Mouse (Mus musculus): ENCODE data around the gene Ostm1. TPM values are rescaled to one million over a fixed set of nuclear protein-coding genes. Genes with fewer than 3 reads are reported as not detected.

The Ostm1 gene
- polyA plus RNA-seq, 1 experiment from 2014 or later, result 102 TPM

DNA sequence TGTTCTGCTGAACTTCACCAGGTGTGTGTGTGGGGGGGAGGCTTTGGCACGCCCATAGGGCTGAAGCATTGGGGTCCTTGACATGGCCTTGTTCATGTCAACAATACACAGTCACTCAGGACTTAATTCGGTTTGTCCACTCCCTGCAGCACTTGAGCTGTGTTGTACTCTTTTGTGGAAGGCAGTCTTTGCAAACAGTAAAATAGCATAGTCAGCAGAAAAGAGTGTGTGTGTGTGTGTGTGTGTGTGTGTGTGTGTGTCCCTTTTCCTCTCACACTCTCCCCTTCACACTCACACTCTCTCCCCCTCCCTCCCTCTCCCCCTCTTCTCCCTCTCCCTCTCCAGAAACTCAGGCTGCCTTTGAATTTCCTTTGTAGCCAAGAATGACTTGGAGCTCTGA, 34.7 kb downstream of the Ostm1 start:
- no peak for DNase-seq (ENCODE audit: low spot score)

DNA sequence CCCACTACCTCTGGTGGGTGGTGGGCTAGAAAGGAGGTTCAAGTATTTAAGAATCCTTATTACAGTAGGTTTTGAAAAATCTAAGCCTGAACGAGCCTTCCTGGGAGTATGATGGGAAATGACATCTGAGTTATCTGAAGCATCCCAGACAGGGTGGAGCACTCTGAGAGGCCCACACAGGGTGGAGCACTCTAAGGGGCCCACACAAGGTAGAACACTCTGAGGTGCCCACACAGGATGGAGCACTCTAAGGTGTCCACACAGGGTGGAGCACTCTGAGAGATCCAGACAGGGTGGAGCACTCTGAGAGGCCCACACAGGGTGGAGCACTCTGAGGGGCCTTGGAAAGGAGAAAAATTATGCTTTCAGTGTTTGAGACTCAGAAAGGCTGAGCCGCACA, 42.3 kb downstream of the Ostm1 start:
- DNase-seq (ENCODE audit: low spot score), result no peak

DNA sequence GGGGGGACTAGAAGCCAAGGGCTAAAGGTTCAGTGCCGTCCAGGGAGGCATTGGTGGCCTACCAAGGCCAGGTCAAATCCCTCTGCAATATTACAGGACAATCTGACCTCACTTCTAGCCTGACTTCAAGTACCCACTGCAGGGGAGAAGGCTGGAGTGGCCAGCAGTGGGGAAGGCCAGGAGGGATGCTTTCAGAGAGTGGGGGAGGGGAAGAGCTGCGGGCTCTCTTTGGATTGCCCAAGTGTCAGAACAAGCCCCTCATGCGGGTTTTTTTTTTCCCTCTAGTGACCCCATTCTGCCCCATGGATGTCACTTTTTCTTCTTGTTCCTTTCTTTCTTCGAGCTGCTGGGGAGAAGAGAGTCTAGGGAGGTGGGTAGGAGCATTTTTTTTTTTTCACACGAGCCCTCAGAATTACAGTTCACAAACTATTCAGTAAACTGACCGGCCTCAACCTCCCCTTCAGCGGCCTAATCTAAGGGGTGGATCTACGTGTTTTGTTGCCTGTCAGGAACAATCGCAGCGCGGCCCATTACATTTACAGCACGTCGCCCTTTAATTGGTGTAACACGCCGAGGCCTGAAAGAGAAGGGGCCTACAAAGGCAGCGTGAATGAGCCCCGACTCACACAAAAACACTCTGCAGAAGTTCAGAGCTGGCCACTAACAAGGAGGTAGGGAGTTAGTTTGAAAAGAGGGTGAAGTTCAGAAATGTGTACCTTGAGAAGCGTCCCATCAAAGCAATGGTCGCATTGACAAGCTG, 47.2 kb downstream of the Ostm1 start:
- DNase-seq (ENCODE audit: low spot score), result no peak

DNA sequence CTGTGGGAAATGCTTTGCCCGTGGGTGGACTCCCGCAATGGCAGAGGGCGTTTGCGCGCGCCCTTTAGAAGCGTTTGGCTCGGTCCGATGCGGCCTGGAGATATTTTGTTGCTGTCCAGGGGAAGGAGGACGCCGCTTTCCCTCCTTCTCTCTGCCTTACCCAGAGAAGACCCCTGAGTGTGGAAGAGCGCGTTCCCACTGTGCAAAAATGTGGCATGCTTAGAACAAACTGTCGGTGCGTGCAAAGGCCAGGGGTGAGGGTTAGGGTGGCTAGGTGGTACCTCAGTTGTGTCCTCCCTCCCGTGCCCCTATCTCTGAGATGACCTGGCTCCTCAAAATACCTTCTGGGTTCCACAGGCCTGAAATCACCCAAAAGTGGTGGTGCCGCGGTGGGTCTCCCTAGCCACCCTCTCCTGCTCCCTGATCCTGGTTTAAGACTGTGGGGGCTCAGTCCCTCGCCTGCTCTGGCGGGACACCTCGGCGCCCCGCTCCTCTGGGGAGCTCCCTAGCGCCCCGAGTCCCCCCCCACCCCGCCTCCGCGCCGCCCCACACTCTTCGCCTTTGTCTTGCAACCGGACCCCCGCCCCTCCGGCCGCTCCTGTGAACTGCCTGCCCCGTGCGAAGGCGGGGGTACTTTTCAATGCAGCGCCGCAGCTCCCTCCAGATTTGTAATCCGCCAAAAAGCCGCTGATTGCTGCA, 48.3 kb downstream of the Ostm1 start:
- no peak for DNase-seq (ENCODE audit: low spot score)

DNA sequence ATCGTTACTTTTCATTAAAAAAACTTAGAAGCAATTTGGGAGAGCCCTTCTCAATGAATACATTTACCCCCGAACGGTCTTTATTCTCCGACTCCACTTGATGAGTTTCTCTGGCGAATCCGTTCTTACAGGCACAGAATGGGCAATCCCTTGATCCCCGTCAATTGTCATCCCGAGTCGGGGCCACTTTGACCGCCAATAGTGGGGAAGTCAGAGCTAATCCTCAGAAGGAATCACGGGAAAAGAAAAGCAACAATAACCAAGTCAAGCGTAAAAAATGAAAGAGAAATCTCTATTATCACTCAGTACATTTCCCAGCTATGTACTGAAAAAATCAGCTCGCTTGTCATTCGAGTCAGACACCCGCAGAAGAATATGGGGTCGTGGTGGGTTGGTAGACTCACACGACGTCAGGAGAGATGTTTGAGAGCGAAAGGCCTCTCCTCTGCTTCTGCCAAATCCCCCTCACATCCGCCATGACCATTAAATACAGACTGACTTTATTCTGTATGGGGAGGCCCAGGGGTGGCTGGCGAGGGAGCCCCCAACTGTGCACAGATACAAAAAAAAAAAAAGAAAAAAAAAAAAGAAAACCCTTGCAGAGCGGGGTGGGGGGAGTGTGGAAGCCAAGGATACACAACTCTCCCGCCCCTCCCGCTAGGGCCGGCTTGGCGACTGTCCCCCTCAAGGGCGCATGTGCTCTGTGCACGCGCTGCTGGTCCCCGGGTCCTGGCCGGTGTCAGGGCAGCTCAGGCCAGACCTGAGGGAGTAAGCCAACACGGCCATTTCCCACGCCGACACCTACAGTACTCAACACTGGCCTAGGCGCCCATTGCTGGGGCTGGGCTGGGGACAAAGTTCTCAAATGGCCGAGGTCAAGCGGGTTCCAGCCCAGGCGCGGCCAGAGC, 49.1 kb downstream of the Ostm1 start:
- no peak for DNase-seq (ENCODE audit: low spot score)

DNA sequence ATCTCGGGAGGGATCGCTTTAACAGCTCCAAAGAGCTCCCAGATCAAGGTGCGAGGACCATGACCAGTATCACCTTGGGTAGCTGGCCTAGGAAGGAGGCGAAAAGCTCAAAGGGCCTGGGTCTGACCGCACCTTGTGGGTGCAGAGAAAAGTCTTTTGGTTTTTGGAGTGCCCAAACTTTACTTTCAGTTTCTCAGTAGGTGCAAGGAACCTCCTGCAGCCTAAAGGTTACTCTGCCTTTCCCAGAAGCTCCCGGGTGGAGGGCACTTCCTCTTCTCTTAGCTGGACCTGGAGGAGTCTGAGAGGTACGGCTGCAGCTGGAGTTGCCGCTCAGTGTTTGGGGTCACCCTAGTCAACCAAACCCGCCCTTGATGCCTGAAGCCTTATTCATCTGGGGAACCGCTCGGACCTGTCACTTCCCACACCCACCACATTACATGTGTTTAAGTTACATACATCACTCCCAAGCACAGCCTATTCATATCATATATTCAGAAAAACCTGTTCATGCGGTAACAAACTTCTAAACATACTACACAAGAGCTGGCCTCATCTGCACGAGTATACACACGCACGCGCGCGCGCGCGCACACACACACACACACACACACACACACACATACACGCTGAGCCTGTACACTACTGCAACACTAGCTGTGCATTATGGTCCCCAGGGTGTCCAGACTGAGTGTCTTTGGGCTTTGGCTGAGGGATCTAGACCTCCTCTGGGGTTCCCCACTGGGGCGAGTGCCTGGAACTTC, 49.9 kb downstream of the Ostm1 start:
- peak; percentile 45 for DNase-seq (ENCODE audit: low spot score)

DNA sequence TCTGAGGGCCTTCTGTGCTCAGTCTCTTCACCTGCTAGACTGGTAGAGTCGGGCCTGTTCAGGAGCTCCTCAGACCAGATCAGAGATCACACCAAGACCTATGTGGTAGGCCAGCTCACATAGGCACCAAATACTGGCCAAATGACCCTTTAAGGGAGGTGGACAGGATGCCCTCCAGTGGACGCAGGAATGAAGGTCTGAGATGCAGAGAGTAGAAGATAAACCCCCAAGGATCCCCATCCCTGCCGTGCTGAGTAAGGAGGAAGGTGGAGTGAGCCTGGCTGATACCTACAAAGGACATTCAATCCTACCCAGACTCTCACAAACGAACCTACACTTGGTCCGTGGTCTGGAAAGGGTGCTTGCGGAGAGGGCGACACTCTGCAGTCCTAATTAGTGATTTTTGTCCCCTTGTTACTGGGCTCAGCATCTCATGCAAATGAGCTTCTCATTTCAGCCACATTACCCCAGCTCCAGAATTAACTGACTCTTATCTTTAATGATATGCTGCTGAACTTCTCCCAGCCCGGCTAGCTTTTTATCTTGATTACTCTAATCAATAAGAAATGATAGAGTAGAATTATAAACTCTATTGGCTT, 50.6 kb downstream of the Ostm1 start:
- DNase-seq (ENCODE audit: low spot score), result no peak

DNA sequence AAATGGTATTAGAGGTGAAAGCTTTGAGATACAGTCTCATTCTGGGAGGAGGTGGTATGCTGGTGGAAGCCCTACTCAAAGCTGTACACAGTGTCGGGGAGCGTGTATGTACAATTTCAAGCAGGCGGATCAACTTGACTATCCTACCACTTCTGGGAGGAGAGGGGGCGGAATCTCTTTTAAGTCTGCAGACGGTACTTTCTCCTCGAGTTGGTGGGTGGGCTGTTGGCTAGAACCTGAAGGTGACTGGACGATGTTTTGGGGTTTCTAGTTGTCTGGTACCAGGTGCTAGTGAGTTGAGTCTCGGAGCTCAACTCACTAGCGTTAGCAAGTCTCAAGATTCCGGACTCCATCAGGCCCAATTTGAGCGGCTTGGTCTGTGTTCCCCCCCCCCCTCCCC, 51.4 kb downstream of the Ostm1 start:
- DNase-seq (ENCODE audit: low spot score), result no peak

DNA sequence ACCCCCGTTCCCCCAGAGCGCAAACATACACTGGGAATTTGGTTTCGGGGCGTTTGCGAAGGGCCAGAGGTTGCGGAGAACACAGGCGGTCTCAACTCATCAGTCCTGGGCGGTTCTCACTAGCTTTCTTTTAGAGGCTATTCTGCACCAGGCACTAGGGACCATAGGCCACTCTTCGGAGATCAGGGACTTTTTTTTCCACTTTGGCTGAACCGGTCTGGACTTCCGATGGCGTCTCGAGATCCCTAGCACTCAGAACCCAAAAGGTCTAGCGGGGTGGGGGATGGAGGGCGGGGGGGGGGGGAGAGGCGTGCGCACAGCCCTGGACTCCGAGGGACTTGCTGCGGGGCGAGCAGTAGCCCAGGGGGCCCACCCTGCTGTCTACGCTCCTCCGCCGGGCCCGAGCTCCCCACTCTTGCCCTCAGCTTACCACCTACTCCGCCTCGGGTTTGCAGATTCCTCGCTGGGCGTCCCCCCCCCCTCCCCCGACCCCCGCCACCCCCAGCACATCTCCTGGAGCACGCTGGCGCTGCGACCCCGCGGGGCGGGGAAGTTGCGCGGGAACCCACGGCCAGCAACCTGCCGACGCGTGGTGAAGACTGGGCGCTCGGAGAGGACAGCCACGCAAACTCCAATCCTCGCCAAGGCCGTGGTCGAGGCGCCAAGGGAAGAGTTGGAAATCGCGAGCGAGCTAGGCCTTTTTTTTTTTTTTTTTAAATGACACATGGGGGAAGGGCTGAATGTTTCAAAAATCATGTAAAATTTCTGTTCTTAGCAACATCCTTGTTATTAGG, 52.1 kb downstream of the Ostm1 start:
- no peak for DNase-seq (ENCODE audit: low spot score)

DNA sequence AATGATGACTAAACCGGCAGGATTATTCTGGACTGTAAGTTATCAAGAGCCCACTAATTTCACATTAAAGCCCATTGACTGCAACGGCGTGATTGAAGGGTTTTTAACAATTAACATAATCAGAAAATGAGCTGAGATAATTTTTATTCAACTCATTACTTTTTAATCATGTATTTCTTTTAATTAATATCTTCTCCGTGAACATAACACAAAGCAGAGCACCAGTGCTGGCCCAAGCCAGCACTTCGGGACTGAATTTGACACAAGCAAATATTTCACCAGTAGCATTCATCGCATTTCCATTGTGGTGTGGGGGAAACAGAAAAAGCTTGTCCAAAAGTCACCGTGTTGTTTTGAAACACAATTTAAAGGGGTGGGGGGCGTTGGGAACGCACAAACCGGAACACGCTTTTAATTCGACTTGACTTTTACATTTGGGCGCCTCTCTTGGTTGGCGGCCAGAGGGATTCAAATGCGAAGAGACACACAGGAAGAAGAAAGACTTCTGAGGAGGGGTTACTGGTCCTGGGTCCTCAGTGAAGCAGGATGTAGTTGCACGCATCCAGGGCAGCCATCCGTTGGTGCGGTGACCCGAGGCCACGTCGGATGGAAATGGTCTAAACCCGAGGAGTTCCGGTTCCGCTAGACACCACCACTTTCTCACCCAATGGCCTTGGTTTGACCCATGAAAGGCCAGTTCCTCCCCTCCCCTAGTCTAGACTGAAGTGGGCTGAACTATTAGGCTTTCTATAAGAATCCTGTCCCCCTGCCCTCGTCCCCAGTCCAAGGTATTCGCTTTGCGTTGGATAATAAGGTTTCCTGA, 52.9 kb downstream of the Ostm1 start:
- DNase-seq (ENCODE audit: low spot score), result peak; percentile 37

DNA sequence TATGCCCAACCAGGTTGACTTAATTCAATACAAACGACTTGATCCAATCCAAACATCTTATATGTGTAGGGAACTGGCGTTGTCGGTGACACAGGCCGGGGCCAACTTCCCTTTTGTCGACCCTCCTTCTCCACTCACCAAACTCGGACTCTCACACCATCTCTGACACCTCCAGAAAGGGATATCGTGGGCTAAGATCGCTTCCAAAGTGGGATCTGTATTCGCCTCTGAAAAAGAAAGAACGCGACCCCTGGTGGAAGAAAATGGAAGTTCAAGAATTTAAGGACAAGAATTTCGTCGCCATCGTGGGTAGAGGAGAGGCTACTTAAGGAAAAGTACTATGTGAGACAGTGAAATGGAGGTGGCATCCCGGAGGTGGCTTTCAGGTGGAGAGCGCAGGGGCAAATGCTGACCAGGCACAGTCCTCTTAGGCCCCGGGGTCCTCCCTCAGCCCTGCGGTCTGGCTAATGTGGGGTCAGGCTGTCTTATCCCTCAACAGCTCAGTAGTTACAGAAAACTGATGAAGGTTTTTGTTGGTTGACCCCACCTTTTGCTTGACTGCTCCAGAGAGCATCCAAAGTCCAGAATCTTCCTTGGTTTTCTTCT, 53.7 kb downstream of the Ostm1 start:
- peak; percentile 82 for DNase-seq (ENCODE audit: low spot score)

DNA sequence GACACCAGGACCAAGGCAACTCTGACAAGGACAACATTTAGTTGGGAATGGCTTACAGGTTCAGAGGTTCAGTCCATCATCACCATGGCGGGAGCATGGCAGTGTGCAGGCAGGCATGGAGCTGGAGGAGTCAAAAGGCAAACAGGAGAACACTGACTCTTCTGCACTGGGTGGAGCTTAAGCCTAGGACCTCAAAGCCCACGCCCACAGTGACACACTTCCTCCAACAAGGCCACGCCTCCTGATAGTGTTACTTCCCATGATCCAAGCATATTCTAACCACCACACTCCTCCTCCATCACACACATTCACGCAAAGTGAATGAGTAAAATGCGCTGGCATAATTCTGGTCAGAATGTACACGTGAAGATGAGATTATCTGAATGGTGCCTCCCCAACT, 56.2 kb downstream of the Ostm1 start:
- DNase-seq (ENCODE audit: low spot score), result no peak

DNA sequence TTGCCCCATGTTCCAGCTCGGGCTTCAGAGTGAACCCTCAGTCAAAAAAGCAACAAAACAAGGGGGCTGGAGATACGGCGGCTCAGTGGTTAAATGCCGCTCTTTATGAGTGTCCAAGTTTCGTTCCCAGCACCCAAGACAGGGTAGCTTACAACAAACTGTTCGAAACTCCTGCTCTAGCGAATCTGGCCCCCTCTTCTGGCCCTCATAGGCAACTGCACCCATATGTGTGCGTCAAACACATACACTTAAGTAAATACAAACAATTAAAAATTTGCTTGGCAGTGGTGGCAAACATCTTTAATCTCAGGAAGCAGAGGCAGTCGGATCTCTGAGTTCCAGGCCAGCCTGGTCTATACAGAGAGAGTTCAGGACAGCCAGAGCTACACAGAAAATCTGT, 60.0 kb downstream of the Ostm1 start:
- no peak for DNase-seq (ENCODE audit: low spot score)

DNA sequence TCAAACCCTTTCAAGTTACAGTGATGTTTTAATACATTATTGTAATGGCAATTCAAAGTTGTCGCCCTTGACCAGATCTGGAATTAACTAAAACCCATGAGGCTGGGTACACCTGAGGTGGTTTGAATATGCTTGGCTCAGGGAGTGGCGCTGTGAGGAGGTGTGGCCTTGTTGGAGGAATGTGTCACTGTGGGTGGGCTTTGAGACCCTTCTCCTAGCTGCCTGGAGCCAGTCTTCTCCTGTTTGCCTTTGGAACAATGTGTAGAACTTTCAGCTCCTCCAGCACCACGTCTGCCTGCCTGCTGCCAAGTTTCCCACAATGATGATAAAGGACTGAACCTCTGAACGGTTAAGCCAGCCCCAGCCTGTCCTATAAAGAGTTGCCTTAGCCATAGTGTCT, 62.7 kb downstream of the Ostm1 start:
- DNase-seq (ENCODE audit: low spot score), result no peak

DNA sequence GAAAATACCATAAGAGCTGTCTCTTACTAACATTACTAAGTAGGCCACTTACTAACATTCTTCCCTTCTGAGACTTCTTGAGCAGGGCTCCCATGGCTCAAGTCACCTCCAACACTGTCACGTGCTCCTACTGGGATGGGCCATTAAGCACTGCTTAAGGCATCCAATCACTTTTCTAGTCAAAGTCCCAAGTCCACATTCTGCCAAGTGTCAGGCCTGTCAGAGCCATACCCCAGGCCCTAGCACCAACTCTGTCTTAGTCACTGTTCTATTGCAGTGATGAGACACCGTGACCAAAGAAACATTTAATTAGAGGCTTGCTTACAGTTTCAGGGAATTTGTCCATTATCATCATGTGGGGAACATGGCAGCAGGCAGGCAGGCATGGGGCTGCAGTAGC, 78.3 kb downstream of the Ostm1 start:
- DNase-seq (ENCODE audit: low spot score), result no peak

DNA sequence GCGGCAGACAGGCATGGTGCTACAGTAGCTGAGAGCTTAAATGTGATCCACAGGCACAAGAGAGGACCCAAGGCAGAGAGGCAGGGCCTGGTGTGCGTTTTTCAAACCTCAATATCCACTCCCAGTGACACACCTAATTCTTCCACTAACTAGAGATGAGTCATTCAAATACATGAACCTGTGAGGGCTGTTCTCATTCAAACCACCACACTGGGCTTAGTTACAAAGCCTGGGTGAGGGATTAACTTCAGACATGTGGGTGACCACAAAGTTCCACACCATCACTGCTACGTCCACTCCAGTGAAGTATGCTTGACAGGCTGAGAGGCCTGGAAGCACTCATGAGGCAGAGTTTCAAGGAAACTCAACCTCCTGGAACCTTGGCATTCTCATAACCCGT, 86.3 kb downstream of the Ostm1 start:
- DNase-seq (ENCODE audit: low spot score), result no peak

DNA sequence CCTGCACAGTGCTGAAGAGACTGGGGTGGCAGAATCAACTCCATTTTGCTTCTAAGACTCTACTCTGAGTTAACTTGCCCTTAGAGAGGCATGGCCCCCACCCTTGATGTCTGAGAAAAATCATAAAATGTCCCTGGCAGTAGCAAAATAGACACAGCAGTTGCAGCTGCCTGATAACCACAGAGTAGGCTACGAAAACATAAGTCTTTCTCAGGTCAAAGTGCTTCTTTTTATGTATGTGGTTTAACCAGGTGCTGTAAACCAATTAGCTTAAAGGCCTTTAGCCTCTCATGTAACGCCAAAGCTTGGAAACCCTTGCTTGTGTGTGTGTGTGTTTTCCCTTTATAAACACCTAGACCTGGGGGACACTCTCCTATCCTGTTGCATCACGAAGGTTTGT, 89.2 kb downstream of the Ostm1 start:
- peak; percentile 48 for DNase-seq (ENCODE audit: low spot score)

DNA sequence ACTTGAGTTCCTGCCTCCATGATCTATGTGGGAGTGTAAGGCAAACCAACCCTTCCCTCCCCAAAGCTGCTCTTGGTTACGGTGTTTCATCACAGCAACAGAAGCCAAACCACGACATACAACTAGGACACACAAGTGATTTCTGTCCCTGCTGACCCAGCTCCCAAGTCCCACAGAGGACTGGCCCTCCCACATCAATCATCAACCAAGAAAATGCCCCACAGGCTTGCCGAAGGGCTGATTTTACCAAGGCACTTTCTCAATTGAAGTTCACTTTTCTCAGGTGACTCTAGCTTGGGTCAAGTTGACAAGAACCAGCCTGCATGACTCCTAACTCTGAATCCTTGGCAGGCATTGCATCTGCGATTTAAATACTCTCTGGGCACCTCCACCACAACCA, 91.9 kb downstream of the Ostm1 start:
- no peak for DNase-seq (ENCODE audit: low spot score)

DNA sequence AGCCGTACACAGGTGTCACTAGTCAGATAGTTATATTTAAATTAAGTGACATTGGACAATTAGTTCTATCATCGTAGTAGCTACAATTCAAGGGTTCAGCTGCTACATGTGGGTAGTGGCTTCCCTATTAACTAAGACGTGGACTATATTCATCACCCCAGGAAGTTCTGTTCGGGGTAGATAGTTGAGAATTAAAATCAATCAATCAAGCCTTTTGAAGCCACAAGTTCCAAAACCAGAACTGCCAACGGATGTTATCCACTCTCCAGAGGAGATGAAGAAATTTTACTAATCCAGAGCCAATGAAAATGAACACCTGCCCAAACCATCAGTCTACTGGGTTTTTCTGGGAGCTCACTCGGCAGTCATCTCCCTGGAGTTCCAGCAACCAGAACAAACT, 94.7 kb downstream of the Ostm1 start:
- DNase-seq (ENCODE audit: low spot score), result no peak

Data from thymus, postnatal 0 days (tissue).